Mouse (Mus musculus) liver, embryonic 14.5 days (tissue): ENCODE data around the gene Tut1. TPM values are rescaled to one million over a fixed set of nuclear protein-coding genes. Genes with fewer than 3 reads are reported as not detected.

Source experiments
- ATAC-seq: fragments of 200-750 bp; cut with Nextera tagmentation; 2 replicates; pipeline ENCODE4 v1.8.0; 2017; ENCODE audit warnings: moderate number of reproducible peaks, mild to moderate bottlenecking, moderate library complexity; ENCODE audit not compliant: insufficient read depth
- DNase-seq, 3 experiments: peaks; one replicate each; pipeline ENCODE4 v3.0.0-alpha.2; 2012 to 2013; ENCODE audit warnings: low read depth in 3 of 3, low spot score in 3 of 3
- H3K27ac ChIP-seq: fragments of 300-500 bp; sonication (generic); 2 replicates; pipeline ENCODE4 v1.5.1; 2014; ENCODE audit warnings: moderate library complexity, mild to moderate bottlenecking, control low read depth, inconsistent platforms
- H3K27me3 ChIP-seq: fragments of 300-500 bp; sonication (generic); 2 replicates; pipeline ENCODE4 v1.6.1; 2014; ENCODE audit warnings: mild to moderate bottlenecking, low read length, moderate library complexity; ENCODE audit not compliant: control insufficient read depth, insufficient read depth
- H3K36me3 ChIP-seq: fragments of 300-500 bp; sonication (generic); replicated peaks from 2 replicates; pipeline ENCODE4 v1.6.1; 2014; ENCODE audit warnings: low read depth; ENCODE audit not compliant: control insufficient read depth, insufficient read depth
- H3K4me1 ChIP-seq, 2 experiments: fragments of 200-500 bp in 1 of 2; fragments of 300-500 bp in 1 of 2; sonication (generic) in 1 of 2; replicated peaks; 2 replicates each; pipeline ENCODE4 v1.6.1; 2012 to 2014; ENCODE audit warnings: antibody characterized with exemption in 1 of 2, inconsistent platforms in 1 of 2, low read length in 1 of 2; ENCODE audit not compliant: control insufficient read depth in 2 of 2, insufficient read depth in 2 of 2
- H3K4me2 ChIP-seq: fragments of 300-500 bp; sonication (generic); 2 replicates; pipeline ENCODE4 v1.6.1; 2014; ENCODE audit warnings: low read depth, mild to moderate bottlenecking, control low read depth, moderate library complexity
- H3K4me3 ChIP-seq, 2 experiments: fragments of 200-500 bp in 1 of 2; fragments of 300-500 bp in 1 of 2; sonication (generic) in 1 of 2; 2 replicates each; pipeline ENCODE4 v1.5.1; 2012 to 2014; ENCODE audit warnings: low read depth in 2 of 2, low read length in 2 of 2, mild to moderate bottlenecking in 2 of 2, control low read depth in 1 of 2, inconsistent platforms in 1 of 2, moderate library complexity in 1 of 2; ENCODE audit not compliant: insufficient read depth in 1 of 2
- H3K9ac ChIP-seq: fragments of 300-500 bp; sonication (generic); replicated peaks from 2 replicates; pipeline ENCODE4 v1.6.1; 2014; ENCODE audit warnings: mild to moderate bottlenecking, control low read depth, moderate library complexity
- H3K9me3 ChIP-seq: fragments of 300-500 bp; sonication (generic); 2 replicates; pipeline ENCODE4 v1.6.1; 2016; ENCODE audit warnings: low read length, mixed read lengths; ENCODE audit not compliant: control insufficient read depth
- CTCF ChIP-seq: IDR thresholded peaks from 2 replicates; pipeline ENCODE4 v1.5.1; 2016; ENCODE audit warnings: antibody characterized with exemption, low read depth, control low read depth
- EP300 ChIP-seq: IDR thresholded peaks from 2 replicates; pipeline ENCODE4 v1.6.1; 2016; ENCODE audit warnings: antibody characterized with exemption, low read depth
- WGBS: fragments of 180-500 bp; shearing (Covaris S2); extraction: QIAGEN DNeasy Blood & Tissue Kit; methylation state at CpG from one replicate; pipeline ENCODE4 v1.1.7; 2014; ENCODE audit not compliant: insufficient replicate concordance; 5-methylcytosine and 5-hydroxymethylcytosine counted together
- polyA plus RNA-seq, 2 experiments: library from polyadenylated mRNA; depleted of rRNA in 1 of 2; stranded (reverse) in 1 of 2; unstranded in 1 of 2; fragments of >200 nt; fragmentation: Nextera tagmentation in 1 of 2; extraction: Ambion mirVana in 1 of 2; gene quantifications; 2 replicates each; pipeline versions ENCODE4 v1.2.1 to v1.2.3; 2012 to 2014

The Tut1 gene
- polyA plus RNA-seq, 2 experiments = 9.5 to 10.0 TPM

- Histone ChIP-seq H3K9ac (no peak overlapping the region), H3K9me3 (no peaks in the 10 kb centered on the region), H3K36me3 (peaks cover 59% of the 10 kb centered on the region), H3K4me1 (peaks cover 8% of the 10 kb centered on the region in 2 experiments), H3K27me3 (no peaks in the 10 kb centered on the region), H3K4me3 (no peak overlapping the region), H3K27ac (no peak overlapping the region), H3K4me2 (no peak overlapping the region)
- TF ChIP-seq EP300 = no peak
- TF ChIP-seq CTCF = no peak
- 84% methylated on average over 11 of the region's 11 CpGs for WGBS
- DNase-seq = no peak
- no peak for ATAC-seq
Observed at GRCm38 (mm10) chr19:8965075-8965474, 11.4 kb downstream of the Tut1 start.

DNA sequence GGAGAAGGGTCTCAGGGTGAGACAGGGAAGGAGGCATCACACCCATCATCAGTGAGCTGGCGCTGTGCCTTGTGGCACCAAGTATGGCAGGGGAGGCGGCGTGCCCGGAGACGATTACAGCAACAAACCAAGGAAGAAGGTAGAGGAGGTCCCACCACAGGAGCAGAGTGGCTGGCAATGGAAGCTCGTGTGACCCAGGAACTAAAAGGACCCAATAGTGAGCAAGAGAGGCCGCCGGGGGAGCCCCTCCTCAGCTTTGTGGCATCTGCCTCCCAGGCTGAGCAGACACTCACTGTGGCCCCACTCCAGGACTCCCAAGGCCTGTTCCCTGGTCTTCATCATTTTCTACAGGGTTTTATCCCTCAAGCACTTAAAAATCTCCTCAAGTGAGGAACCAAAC lies 12.1 kb downstream of the Tut1 start:
- DNase-seq = no peak
- Histone ChIP-seq H3K27me3 (no peaks in the 10 kb centered on the region), H3K4me2 (peak overlapping the region; percentile 81), H3K4me3 (peak overlapping the region in 1 of 2 experiments; percentile 68; a peak in 2 of 4 replicates), H3K36me3 (peaks cover 59% of the 10 kb centered on the region), H3K9ac (peak overlapping the region; percentile 68; the same call in 1 of the 2 replicates), H3K4me1 (peaks cover 8% of the 10 kb centered on the region in 2 experiments), H3K9me3 (no peaks in the 10 kb centered on the region), H3K27ac (peak overlapping the region; percentile 76)
- no peak for TF ChIP-seq CTCF
- no peak for TF ChIP-seq EP300
- 72% methylated on average over 8 of the region's 8 CpGs for WGBS
- no peak for ATAC-seq

GRCm38 (mm10) chr19:8966198-8966589 lies 12.5 kb downstream of the Tut1 start:
- H3K36me3 ChIP-seq = peaks cover 61% of the 10 kb centered on the region
- peaks cover 8% of the 10 kb centered on the region in 2 experiments for H3K4me1 ChIP-seq
- DNase-seq = no peak
- peak overlapping the region; percentile 76 for H3K27ac ChIP-seq
- whole genome bisulfite sequencing = 46% methylated on average over 5 of the region's 5 CpGs
- peak overlapping the region; percentile 68 for H3K9ac ChIP-seq
- H3K9me3 ChIP-seq = no peaks in the 10 kb centered on the region
- peak overlapping the region; percentile 68 to 75 for H3K4me3 ChIP-seq
- H3K4me2 ChIP-seq = peak overlapping the region; percentile 81
- H3K27me3 ChIP-seq = no peaks in the 10 kb centered on the region
- no peak for ATAC-seq
- TF ChIP-seq CTCF = no peak
- no peak for TF ChIP-seq EP300

GRCm38 (mm10) chr19:8966590-8967372 lies 13.1 kb downstream of the Tut1 start, which contains the start of gene Eef1g:
Eef1g (plus strand) TSS chr19:8967041.
- under 1% methylated on average over 52 of the region's 52 CpGs for WGBS
- no peaks in the 10 kb centered on the region for H3K27me3 ChIP-seq
- peak; percentile 99 for ATAC-seq
- TF ChIP-seq CTCF = no peak
- no peak for TF ChIP-seq EP300
- peak within 1 kb of the TSS; percentile 76 for H3K27ac ChIP-seq
- H3K4me1 ChIP-seq = peaks cover 8% of the 10 kb centered on the region in 2 experiments
- peaks cover 61% of the 10 kb centered on the region for H3K36me3 ChIP-seq
- H3K9ac ChIP-seq = peak within 1 kb of the TSS; percentile 73
- DNase-seq = peak; percentile 99
- peak within 1 kb of the TSS; percentile 81 for H3K4me2 ChIP-seq
- no peaks in the 10 kb centered on the region for H3K9me3 ChIP-seq
- H3K4me3 ChIP-seq = peak within 1 kb of the TSS; percentile 68 to 91

- Histone ChIP-seq H3K27ac (peak overlapping the region; percentile 69), H3K4me2 (peak overlapping the region; percentile 73), H3K4me1 (peaks cover 8% of the 10 kb centered on the region in 2 experiments), H3K36me3 (peaks cover 63% of the 10 kb centered on the region), H3K27me3 (no peaks in the 10 kb centered on the region), H3K4me3 (peak overlapping the region; percentile 66 to 91), H3K9ac (peak overlapping the region; percentile 73), H3K9me3 (no peaks in the 10 kb centered on the region)
- ATAC-seq (no peak), DNase-seq (no peak)
- TF ChIP-seq CTCF (no peak), EP300 (no peak)
- 0% methylated on average over 8 of the region's 8 CpGs for WGBS
Observed at GRCm38 (mm10) chr19:8967373-8967743, 13.7 kb downstream of the Tut1 start.
